Mouse (Mus musculus) cerebellum, postnatal 36 days (tissue): ENCODE measurements around the gene Krtap4-1.

Source experiments
- DNase-seq, 2 experiments: peaks; one replicate each; pipeline ENCODE4 v3.0.0; 2021 to 2022; ENCODE audit warnings: mixed read lengths in 2 of 2

Krtap4-1 gene

GRCm38 (mm10) chr11:99583245-99583704, 44.8 kb downstream of the Krtap4-1 start, which contains the start of gene Krtap1-4:
Gene Krtap1-4, minus strand, starts transcription at chr11:99583654.
- DNase-seq = no peak

GRCm38 (mm10) chr11:99581564-99581963, 46.5 kb downstream of the Krtap4-1 start:
- no peak for DNase-seq

- no peak for DNase-seq
Observed at GRCm38 (mm10) chr11:99581051-99581450, 47.0 kb downstream of the Krtap4-1 start.

- no peak for DNase-seq
Observed at GRCm38 (mm10) chr11:99580636-99581035, 47.4 kb downstream of the Krtap4-1 start, which contains the start of gene Krtap1-5. Gene Krtap1-5, minus strand, starts transcription at chr11:99581016.
